Mouse (Mus musculus): ENCODE data around the gene Rmnd5b. TPM values are rescaled to one million over a fixed set of nuclear protein-coding genes. Genes with fewer than 3 reads are reported as not detected.
"Not testable (repeated sequence)": the region's sequence is repeated elsewhere in the genome, so short reads cannot be mapped to it uniquely, and the experiment has no call there.

Gene Rmnd5b
- total RNA-seq (2022): 10 to 100 TPM; 12.6 to 19.1 (median 15.3) TPM

GRCm38 (mm10) chr11:51635525-51636322 lies at the start of gene Rmnd5b:
TSS of gene Rmnd5b (minus strand) at chr11:51635896.
- DNase-seq (ENCODE audit: low spot score): peak; percentile 89

- no peak for DNase-seq (ENCODE audit: low spot score)
Observed at GRCm38 (mm10) chr11:51681976-51682374, 46.3 kb upstream of the Rmnd5b start.

- DNase-seq (ENCODE audit: low spot score): peak; percentile 89
Observed at GRCm38 (mm10) chr11:51681324-51681975, 45.8 kb upstream of the Rmnd5b start.

- no peak for DNase-seq (ENCODE audit: low spot score)
Observed at GRCm38 (mm10) chr11:51679466-51679865, 43.8 kb upstream of the Rmnd5b start.

GRCm38 (mm10) chr11:51677737-51678418 lies 42.2 kb upstream of the Rmnd5b start:
- no peak for DNase-seq (ENCODE audit: low spot score)

DNA sequence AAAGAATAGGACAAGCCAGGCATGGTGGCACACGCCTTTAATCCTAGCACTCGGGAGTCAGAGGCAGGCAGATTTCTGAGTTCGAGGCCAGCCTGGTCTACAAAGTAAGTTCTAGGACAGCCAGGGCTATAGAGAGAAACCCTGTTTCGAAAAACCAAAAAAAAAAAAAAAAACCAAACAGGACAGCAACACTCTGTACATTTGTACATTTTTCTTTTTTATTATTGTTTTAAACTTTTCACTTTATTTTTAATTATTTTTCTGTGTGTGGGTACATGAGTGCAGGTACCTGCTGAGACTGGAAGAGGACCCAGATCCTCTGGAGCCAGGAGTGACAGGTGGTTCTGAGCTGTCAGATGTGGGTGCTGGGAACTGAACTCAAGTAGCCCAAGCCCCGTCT lies 39.7 kb upstream of the Rmnd5b start:
- DNase-seq (ENCODE audit: low spot score): no peak

DNA sequence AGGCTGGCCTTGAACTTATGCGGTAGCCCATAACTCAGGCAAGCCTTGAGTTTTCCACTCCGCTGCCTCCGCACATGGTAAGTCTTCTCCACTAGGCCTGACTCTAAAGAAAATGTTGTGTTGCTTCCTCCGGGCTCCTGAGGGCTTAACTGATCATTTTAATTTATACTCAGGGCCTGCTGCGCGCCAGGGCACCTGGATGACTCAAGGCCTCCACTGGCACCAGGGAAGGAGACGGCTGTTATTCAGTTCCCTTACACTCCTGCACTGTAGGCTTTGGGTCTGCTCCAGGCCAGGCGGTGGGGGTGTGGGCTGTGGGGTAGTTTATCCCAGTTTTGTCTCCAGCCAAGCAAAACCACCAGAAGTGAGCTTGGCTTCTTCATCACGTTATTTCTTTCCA lies 37.6 kb upstream of the Rmnd5b start:
- no peak for DNase-seq (ENCODE audit: low spot score)

DNA sequence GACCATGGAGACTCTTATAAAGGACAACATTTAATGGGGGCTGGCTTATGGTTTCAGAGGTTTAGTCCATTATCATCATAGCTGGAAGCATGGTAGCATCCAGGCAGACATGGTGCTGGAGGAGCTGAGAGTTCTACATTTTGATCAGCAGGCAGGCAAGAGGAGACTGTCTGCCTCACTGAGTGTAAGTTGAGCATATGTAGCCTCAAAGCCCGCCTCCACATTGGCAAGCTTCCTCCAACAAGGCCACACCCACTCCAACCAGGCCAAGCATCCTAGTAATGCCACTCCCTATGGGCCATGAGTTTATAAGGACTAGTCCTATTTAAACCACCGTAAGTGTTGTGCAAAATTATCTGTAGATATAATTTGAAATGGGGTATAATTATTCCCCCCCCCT lies 35.7 kb upstream of the Rmnd5b start:
- no peak for DNase-seq (ENCODE audit: low spot score)

GRCm38 (mm10) chr11:51670846-51671245 lies 35.1 kb upstream of the Rmnd5b start:
- DNase-seq (ENCODE audit: low spot score): no peak

GRCm38 (mm10) chr11:51664747-51665146 lies 29.1 kb upstream of the Rmnd5b start:
- DNase-seq (ENCODE audit: low spot score): not testable (repeated sequence)

DNA sequence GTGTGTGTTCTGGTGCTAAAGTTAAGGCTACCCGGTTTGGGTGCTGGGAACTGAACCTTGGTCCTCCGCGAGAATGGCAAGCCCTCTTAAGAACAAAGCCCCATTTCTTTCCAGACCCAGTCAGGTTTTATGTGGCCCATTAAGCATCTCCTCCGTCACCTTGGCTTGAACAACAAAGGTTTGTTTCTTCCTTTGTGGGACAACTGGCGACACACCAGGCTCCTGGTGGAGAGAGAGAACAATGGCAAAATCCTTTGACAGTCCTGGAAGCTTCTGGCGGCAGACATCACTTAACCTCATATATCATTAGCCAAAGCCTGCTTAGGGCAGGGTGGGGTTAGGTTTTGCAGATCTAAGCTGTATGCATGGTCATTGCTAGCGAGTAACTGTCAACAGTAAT lies 26.9 kb upstream of the Rmnd5b start:
- no peak for DNase-seq (ENCODE audit: low spot score)

- DNase-seq (ENCODE audit: low spot score): no peak
Observed at GRCm38 (mm10) chr11:51661867-51662365, 26.2 kb upstream of the Rmnd5b start.

- no peak for DNase-seq (ENCODE audit: low spot score)
Observed at GRCm38 (mm10) chr11:51658705-51659104, 23.0 kb upstream of the Rmnd5b start.

- DNase-seq (ENCODE audit: low spot score): no peak
Observed at GRCm38 (mm10) chr11:51658291-51658690, 22.6 kb upstream of the Rmnd5b start.

GRCm38 (mm10) chr11:51656798-51657521 lies 21.3 kb upstream of the Rmnd5b start:
- DNase-seq (ENCODE audit: low spot score): no peak

DNA sequence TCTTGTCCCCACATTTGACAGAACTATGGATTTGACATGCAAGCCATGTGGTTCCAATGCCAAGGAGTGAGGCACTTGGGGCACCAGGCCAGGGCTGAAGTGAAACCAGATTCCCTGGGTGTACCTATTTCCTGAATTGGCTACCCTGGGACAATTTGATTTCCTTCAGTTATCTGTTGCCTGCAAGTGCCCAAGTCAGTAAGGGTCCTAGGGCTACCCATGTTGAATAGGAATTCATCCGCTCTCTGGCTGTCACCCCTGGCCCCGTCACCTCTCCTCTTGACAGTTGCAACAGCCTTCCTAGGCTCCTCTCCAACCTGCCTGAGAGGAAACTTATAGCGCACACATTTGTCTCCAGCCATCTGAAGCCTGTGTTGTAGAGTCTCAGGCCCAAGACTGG lies 19.2 kb upstream of the Rmnd5b start:
- no peak for DNase-seq (ENCODE audit: low spot score)

DNA sequence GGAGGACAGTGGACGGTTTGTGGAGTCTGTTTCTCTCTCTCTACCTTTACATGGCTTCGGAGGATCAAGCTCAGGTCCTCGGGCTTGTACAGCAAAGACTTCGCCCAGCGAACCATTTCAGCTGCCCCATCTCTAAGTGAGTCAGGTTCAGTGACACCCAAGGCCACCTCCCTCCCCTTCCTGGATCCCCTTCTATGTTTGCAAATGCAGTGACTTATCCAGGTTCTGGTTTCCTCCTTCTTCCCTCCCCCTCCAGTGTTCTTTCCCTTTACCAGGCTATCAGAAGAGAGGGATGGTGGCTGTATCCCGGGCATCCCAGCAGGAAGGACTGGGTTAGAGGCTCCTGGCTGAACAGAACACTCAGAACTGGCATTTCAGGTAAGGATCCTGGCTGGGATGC lies 18.0 kb upstream of the Rmnd5b start:
- no peak for DNase-seq (ENCODE audit: low spot score)

GRCm38 (mm10) chr11:51652889-51653418 lies 17.3 kb upstream of the Rmnd5b start:
- no peak for DNase-seq (ENCODE audit: low spot score)

DNA sequence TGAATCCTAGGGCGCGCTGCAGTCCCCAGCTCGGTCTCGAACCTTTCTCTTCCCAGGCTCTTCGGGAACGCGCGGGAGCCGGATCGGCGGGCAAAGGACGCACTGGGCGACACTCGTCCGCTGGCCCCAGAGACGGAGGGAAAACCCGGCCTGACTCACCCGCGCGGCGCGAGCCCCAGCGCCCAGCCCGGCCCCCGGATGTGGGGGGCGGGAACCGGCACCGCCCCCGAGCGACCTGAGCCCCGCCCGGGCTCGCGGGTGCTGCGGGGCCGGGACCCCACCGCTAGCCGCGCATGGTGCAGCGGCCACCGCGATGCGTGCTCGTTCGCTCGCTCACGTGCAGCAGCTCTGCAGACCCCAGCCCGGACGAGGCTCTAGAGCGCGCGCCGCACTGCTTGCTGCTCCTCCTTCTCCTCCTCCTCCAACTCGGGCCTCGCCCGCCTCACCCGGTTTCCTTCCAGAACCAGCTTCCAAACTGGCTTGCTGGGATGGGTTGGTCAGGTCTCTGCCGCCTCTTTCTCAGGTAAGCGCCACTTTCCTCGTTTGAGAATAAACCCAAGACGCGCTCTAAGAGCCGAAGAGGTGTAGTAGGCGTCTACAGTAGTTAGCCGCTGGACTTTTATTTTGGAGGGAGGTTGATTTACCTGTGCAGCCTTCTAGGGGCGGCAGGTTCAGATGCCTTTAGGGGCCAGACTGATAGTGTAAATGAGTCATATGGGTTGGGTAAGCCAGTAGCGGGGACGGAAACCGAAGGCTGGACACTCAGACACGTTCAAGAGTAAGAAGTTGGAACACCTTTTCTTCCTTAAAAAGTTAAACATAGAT lies 15.2 kb upstream of the Rmnd5b start, which contains the start of the genes N4bp3 and D930048N14Rik:
TSS of gene N4bp3 (minus strand) at position 152 of the 825 bp plus-strand sequence.
TSS of gene D930048N14Rik (plus strand) at position 264 of the 825 bp plus-strand sequence.
- DNase-seq (ENCODE audit: low spot score): peak; percentile 67

DNA sequence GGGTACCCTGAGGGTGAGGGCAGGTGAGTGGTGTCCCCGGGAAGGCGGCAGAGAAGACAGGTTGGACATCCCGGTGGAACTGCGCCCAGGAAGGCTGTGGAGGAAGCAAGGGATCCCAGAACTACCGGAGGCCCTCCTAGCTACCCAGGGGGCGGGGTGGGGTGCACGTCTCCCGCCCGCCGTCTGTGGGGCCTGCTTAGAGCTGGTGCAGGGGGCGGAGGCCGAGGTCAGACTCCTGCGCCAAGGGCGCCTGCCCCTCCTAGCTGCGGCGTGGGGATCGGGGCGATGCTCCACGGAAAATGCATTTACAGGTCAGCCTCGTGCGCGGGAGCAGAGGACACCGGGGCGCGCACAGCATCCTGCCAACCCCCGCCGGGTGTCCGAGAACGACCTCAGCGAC lies 14.6 kb upstream of the Rmnd5b start:
- DNase-seq (ENCODE audit: low spot score): no peak

DNA sequence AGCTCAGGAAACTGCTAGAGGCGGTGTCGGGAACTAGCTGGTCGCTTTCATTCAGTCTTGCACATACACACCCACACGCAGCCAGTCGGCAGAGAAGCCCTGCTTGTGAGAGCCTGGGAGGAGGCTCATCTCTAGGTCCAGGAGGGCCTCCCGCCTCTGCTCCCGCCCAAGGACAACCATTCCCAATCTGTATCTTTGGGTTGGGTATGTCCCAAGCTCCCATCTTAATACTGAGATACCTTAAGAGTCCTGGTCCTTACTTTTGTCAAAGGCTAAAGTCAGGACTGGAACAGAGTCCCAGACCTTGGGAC lies 14.1 kb upstream of the Rmnd5b start:
- no peak for DNase-seq (ENCODE audit: low spot score)

Data from heart, adult 8-10 months (tissue).